Mouse (Mus musculus) kidney, adult 2 months (tissue): ENCODE data around the gene Efemp2. TPM values are rescaled to one million over a fixed set of nuclear protein-coding genes. Genes with fewer than 3 reads are reported as not detected.
A peak's percentile ranks its signal among the peaks of the same experiment; 100 is the strongest.

ENCODE experiments used
- DNase-seq: peaks from one replicate; pipeline ENCODE4 v3.0.0; 2021
- H3K27ac ChIP-seq: fragments of 200-500 bp; 2 replicates; pipeline ENCODE4 v1.5.1; 2012; ENCODE audit warnings: low read depth, low read length, control low read depth, inconsistent platforms; ENCODE audit not compliant: insufficient read depth
- H3K27me3 ChIP-seq: fragments of 200-500 bp; replicated peaks from 2 replicates; pipeline ENCODE4 v1.6.1; 2012; ENCODE audit warnings: mild to moderate bottlenecking, moderate library complexity, low read length, inconsistent platforms; ENCODE audit not compliant: control insufficient read depth, insufficient read depth
- H3K36me3 ChIP-seq: fragments of 200-500 bp; 2 replicates; pipeline ENCODE4 v1.6.1; 2012; ENCODE audit warnings: mild to moderate bottlenecking, moderate library complexity, low read length, inconsistent platforms; ENCODE audit not compliant: control insufficient read depth, insufficient read depth
- H3K4me1 ChIP-seq: fragments of 200-500 bp; 2 replicates; pipeline ENCODE4 v1.6.1; 2011; ENCODE audit warnings: low read length; ENCODE audit not compliant: control insufficient read depth, insufficient read depth
- H3K4me3 ChIP-seq: fragments of 200-500 bp; 2 replicates; pipeline ENCODE4 v1.5.1; 2011; ENCODE audit warnings: mild to moderate bottlenecking, low read depth, low read length, control low read depth; ENCODE audit not compliant: insufficient read depth
- CTCF ChIP-seq: fragments of 200-500 bp; conservative IDR thresholded peaks from 2 replicates; pipeline ENCODE4 v1.5.1; 2011; ENCODE audit warnings: low read depth, mild to moderate bottlenecking, control low read depth, low read length, moderate library complexity, mixed read lengths; ENCODE audit not compliant: insufficient read depth, insufficient read length
- POLR2A ChIP-seq: fragments of 200-500 bp; IDR thresholded peaks from one replicate; pipeline ENCODE4 v1.6.1; 2011; ENCODE audit warnings: low read depth, low read length, control low read depth
- WGBS: fragments of 180-500 bp; shearing (Covaris S2); methylation state at CpG from one replicate; pipeline ENCODE4 v1.1.7; 2018; 5-methylcytosine and 5-hydroxymethylcytosine counted together
- polyA plus RNA-seq: library from polyadenylated mRNA; depleted of rRNA; stranded (reverse); fragments of >200 nt; gene quantifications from 2 replicates; pipeline ENCODE4 v1.2.3, GENCODE M21; 2012

The Efemp2 gene
- polyA plus RNA-seq, 1 experiment: 43.6 TPM

- Histone ChIP-seq H3K27ac (no peak overlapping the region), H3K4me1 (0 out of 2 replicates have a peak, but pooled peaks cover 10% of the 10 kb centered on the region), H3K27me3 (peaks cover 4% of the 10 kb centered on the region), H3K4me3 (no peak overlapping the region), H3K36me3 (no peaks in the 10 kb centered on the region)
- 14% methylated on average over 7 of the region's 7 CpGs for WGBS
- TF ChIP-seq POLR2A (no peak), CTCF (no peak)
- peak; percentile 74 for DNase-seq
These were observed 28.8 kb upstream of the Efemp2 start for GRCm38 (mm10) chr19:5444954-5445353.

- Histone ChIP-seq H3K27me3 (peaks cover 4% of the 10 kb centered on the region), H3K27ac (no peak overlapping the region), H3K36me3 (no peaks in the 10 kb centered on the region), H3K4me3 (no peak overlapping the region), H3K4me1 (0 out of 2 replicates have a peak, but pooled peaks cover 10% of the 10 kb centered on the region)
- no peak for DNase-seq
- WGBS: 96% methylated on average over 5 of the region's 5 CpGs
- TF ChIP-seq CTCF (no peak), POLR2A (no peak)
These were observed 28.0 kb upstream of the Efemp2 start for GRCm38 (mm10) chr19:5445747-5446146.

- under 1% methylated on average over 70 of the region's 70 CpGs for WGBS
- no peaks in the 10 kb centered on the region for H3K36me3 ChIP-seq
- peak; percentile 60 for DNase-seq
These were observed 26.0 kb upstream of the Efemp2 start, which contains the start of gene Fosl1 for GRCm38 (mm10) chr19:5447515-5448353. TSS of gene Fosl1 (plus strand) at chr19:5447547.

GRCm38 (mm10) chr19:5448354-5449150, 25.2 kb upstream of the Efemp2 start:
- Histone ChIP-seq H3K27ac (no peak overlapping the region), H3K4me3 (no peak overlapping the region), H3K36me3 (no peaks in the 10 kb centered on the region), H3K27me3 (peaks cover 4% of the 10 kb centered on the region), H3K4me1 (0 out of 2 replicates have a peak, but pooled peaks cover 10% of the 10 kb centered on the region)
- WGBS: 8% methylated on average over 36 of the region's 36 CpGs
- DNase-seq: no peak
- TF ChIP-seq CTCF (no peak), POLR2A (no peak)

More at GRCm38 (mm10) chr19:5447515-5448353, 26.0 kb upstream of the Efemp2 start, which contains the start of gene Fosl1:
- H3K4me1 ChIP-seq: 0 out of 2 replicates have a peak, but pooled peaks cover 10% of the 10 kb centered on the region
- TF ChIP-seq POLR2A: no peak
- no peak for TF ChIP-seq CTCF
- H3K27ac ChIP-seq: no peak within 1 kb of the TSS
- H3K27me3 ChIP-seq: peaks cover 4% of the 10 kb centered on the region
- peak within 1 kb of the TSS; percentile 53 for H3K4me3 ChIP-seq

GRCm38 (mm10) chr19:5449673-5450072, 24.1 kb upstream of the Efemp2 start:
- Histone ChIP-seq H3K4me1 (0 out of 2 replicates have a peak, but pooled peaks cover 10% of the 10 kb centered on the region), H3K27me3 (peaks cover 4% of the 10 kb centered on the region), H3K27ac (no peak overlapping the region), H3K36me3 (no peaks in the 10 kb centered on the region), H3K4me3 (no peak overlapping the region)
- WGBS: 87% methylated on average over 3 of the region's 3 CpGs
- TF ChIP-seq POLR2A: no peak
- TF ChIP-seq CTCF: no peak
- DNase-seq: no peak

GRCm38 (mm10) chr19:5451766-5452165, 22.0 kb upstream of the Efemp2 start:
- H3K4me3 ChIP-seq: no peak overlapping the region
- 0 out of 2 replicates have a peak, but pooled peaks cover 1% of the 10 kb centered on the region for H3K36me3 ChIP-seq
- TF ChIP-seq POLR2A: no peak
- TF ChIP-seq CTCF: no peak
- H3K4me1 ChIP-seq: 0 out of 2 replicates have a peak, but pooled peaks cover 3% of the 10 kb centered on the region
- no peak overlapping the region for H3K27ac ChIP-seq
- no peak for DNase-seq
- H3K27me3 ChIP-seq: peaks cover 4% of the 10 kb centered on the region
- WGBS: 76% methylated on average over 6 of the region's 6 CpGs
